Mouse (Mus musculus) ES-E14 (cell line): Measurements from ENCODE around the gene Fosl2.

Experiments
- CHD2 ChIP-seq: IDR thresholded peaks from 2 replicates; pipeline ENCODE4 v1.6.1; 2014; ENCODE audit warnings: mild to moderate bottlenecking, low read depth, low read length, inconsistent platforms
- ZC3H11A ChIP-seq: IDR thresholded peaks from 2 replicates; pipeline ENCODE4 v1.6.1; 2012; ENCODE audit warnings: low read depth, mild to moderate bottlenecking, inconsistent platforms, low read length, borderline replicate concordance
- ZNF384 ChIP-seq: IDR thresholded peaks from 2 replicates; pipeline ENCODE4 v1.6.1; 2012; ENCODE audit warnings: low read depth, low read length, inconsistent platforms

GRCm38 (mm10) chr5:32172188-32172587 lies 36.6 kb downstream of the Fosl2 start:
- TF ChIP-seq ZNF384 = no peak
- TF ChIP-seq CHD2 = no peak
- no peak for TF ChIP-seq ZC3H11A
